Mouse (Mus musculus) erythroblast, embryonic 14.5 days (primary cell): Measurements from ENCODE around the gene Tbx6.

Experiments used
- GATA1 ChIP-seq: IDR thresholded peaks from 2 replicates; pipeline ENCODE4 v1.6.1; 2012; ENCODE audit warnings: low read length, inconsistent platforms, mixed read lengths
- TAL1 ChIP-seq: IDR thresholded peaks from 3 replicates; pipeline ENCODE4 v1.6.1; 2012; ENCODE audit warnings: low read length, inconsistent platforms, mixed read lengths

- TF ChIP-seq GATA1 (no peak), TAL1 (no peak)
Measured at GRCm38 (mm10) chr7:126759050-126759671, 22.1 kb upstream of the Tbx6 start, which contains the start of gene Mapk3.
